Mouse (Mus musculus) adrenal gland, postnatal 10 days (tissue): ENCODE data around the gene Echdc3. TPM values are rescaled to one million over a fixed set of nuclear protein-coding genes. Genes with fewer than 3 reads are reported as not detected.

ENCODE experiments used
- DNase-seq: peaks from one replicate; pipeline ENCODE4 v3.0.0; 2021; ENCODE audit warnings: mixed read lengths
- total RNA-seq, 2 experiments: library from RNA; stranded (reverse); gene quantifications; 2 replicates each; pipeline ENCODE4 v1.2.3; 2021

Echdc3 gene
- total RNA-seq, 2 experiments from 2014 or later: 61.9 to 65.2 TPM

DNA sequence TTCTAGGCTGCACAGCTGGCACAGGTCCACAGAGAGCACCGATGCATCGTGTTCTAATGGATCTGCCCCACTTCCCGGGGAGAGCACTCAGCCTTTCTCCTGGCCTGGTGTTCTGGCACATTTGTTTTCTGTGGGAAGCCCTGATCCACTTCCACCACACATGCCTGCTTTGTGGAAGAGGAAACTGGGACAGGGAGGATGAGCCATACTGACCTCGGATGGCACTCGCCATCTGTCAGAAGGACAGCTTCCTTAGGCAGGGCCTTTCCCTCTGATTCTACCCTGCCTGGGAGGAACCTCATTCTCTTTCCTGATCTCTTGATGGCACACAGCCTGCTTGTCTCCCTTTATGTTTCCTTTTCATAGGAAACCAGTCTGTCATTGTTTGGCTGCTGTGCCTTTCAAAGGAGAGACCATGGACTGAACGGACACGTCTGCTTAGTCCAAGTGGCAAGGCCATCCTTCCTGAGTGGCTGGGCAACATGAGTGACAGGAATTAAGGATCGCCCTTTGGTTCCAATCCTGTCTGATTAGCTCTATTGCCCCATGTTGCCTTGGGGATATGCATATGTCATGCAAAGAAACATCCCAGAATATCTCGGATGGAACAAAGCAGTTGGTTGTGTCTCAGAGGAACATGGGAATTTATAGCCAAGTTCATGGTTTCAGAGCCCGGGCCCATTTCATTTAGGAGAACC lies 13.7 kb upstream of the Echdc3 start:
- DNase-seq: peak; percentile 35

- DNase-seq: peak; percentile 85
These were observed 7.4 kb upstream of the Echdc3 start for GRCm38 (mm10) chr2:6220141-6220805.

GRCm38 (mm10) chr2:6212327-6212723 lies 508 bp downstream of the Echdc3 start:
- no peak for DNase-seq

GRCm38 (mm10) chr2:6210840-6211239 lies 2.0 kb downstream of the Echdc3 start:
- DNase-seq: no peak

DNA sequence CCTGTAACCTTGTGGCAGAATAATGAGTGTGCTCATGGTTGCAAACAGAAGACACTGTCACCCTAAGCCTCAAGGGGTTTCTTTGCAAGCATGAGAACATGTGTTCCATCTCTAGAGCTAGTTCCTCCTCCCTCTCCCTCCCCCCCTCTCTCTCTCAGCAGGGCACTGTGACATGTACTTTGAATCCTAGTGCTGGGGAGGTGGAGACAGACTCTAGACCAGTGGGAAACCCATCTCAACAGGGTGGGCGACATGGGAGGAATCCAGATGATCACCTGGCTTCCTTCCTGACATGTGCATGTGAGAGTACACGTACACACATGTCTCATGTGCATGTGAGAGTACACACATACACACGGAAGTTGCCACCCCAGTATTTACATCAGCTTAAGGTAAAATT lies 3.1 kb downstream of the Echdc3 start:
- DNase-seq: no peak

DNA sequence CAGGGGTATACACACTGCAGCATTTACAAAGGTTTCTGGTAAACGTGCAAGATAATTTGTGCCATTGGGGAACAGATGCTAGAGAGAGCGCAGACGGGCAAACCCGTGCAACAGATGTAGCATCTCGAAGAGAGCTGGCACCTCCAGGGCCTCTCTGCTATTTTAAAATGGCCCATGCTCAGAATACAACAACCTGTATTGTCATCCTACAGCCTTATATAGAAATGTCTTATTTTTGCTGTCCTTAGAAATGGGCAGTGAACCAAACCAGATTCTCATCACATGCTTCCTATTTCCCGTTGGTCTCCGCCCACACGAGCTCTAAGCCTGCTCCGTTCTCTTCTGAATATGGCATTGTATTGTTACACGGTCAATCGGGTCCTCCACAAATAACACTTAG lies 3.7 kb downstream of the Echdc3 start:
- DNase-seq: no peak

DNA sequence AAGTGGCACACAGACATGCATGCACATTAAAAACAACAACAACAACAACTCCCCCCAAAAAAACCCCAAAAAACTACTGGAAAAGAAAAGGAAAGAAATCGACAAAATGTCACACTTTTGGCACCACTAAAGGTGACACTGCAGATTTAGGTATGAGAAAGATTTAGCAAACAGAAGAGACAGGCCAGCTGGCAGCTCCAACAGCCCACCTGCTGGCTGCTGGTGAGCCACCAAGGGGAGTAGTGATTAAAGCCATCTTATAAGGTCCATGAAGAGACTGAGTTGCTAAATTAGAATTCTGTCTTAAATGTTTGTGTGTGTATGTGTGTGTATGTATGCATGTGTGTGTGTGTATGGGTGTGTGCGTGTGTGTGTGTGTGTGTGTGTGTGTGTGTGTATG lies 5.1 kb downstream of the Echdc3 start:
- no peak for DNase-seq

GRCm38 (mm10) chr2:6196363-6196973 lies 16.4 kb downstream of the Echdc3 start:
- no peak for DNase-seq

GRCm38 (mm10) chr2:6195468-6196239 lies 17.2 kb downstream of the Echdc3 start:
- DNase-seq: peak; percentile 23

- DNase-seq: no peak
These were observed 18.3 kb downstream of the Echdc3 start for GRCm38 (mm10) chr2:6194497-6194896.

GRCm38 (mm10) chr2:6193591-6193973 lies 19.3 kb downstream of the Echdc3 start:
- DNase-seq: peak; percentile 25

DNA sequence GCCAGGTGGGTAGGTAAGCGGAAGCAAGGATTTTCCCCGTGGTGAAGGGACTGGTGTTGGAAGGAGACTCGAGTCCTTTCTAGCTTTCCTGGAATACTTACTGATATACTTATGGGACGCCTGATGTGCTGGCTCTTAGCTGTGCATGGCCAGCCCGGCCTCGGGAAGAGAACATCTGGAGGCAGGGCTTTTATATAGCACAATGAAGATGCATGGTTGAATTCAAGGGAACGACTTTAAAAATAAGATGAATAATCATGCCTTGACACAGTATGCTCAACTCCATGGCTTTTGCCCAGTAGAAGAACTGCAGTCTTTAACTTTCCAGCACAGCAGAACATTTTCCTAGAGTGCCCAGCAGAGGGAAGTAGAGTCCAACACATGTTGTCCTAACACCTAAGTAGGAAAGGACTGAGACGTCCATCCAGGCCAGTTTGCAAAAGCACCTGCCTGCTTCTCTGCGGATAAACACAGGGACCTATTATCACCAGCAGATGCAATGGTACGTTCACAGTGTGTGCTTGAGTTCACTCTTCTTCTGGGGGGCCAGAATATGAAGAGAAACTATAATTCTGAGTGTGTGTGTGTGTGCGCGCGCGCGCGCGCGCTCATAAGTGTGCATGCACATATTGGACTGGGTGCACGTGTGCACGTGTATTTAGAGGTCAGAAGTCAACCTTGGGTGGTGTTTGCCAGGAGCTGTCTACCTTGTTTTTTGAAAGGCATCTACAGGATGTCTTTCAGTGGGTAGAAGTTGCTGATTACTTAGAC lies 19.8 kb downstream of the Echdc3 start:
- peak; percentile 73 for DNase-seq

DNA sequence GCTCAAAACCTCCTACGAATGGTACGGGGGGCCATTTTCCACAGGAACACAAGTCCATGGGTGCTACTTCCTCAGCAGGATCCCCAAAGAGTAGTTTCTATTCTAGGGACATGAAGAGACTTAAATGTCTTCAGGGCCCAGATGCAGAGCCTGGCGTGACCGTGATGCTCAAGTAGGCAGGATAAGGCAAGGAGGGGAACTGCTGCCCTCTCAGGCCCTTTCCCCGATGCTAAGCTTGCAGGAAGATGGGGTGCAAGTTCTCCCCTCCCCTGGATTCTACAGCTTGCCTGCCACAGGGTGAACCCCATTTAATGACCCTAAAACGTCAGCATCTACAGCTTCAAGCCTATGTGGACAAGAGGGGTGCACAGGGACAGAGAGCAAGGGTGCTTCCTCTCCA lies 22.8 kb downstream of the Echdc3 start:
- no peak for DNase-seq

GRCm38 (mm10) chr2:6189675-6189998 lies 23.2 kb downstream of the Echdc3 start:
- DNase-seq: no peak

DNA sequence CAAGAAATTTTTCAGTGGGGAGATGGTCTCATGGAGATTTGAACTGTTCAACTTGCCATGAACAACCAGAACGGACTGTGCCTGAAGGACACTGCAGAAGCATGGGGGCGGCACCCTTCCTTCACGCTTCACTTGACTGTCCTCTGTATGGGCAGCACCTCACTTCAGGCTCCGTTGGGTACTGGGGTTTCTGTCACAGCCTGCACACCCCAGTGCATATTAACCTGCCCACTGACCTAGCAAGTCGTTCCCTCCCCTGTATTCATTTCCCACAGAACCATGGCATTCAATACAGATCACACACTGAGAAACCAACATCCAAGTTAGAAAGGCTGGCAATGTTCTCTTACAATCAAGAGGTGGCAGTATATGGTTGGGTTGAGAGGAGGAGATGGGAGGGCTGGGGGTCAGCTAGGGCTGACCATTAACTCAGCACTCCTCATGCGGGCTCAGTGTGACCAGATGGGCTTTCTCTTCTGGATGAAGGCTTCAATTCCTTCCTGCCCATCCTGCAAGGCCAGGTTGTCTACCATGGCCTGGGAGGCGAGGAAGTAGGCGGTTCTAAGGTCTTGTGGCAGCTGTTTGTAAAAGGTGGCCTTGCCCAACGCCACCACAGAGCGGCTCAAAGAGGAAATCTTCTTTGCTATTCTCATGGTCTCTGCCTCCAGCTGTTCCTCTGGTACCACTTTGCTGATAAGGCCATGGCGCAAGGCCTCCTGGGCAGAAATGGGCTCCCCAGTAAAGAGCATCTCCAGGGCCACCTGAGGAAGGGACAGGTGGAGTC lies 23.8 kb downstream of the Echdc3 start:
- no peak for DNase-seq

DNA sequence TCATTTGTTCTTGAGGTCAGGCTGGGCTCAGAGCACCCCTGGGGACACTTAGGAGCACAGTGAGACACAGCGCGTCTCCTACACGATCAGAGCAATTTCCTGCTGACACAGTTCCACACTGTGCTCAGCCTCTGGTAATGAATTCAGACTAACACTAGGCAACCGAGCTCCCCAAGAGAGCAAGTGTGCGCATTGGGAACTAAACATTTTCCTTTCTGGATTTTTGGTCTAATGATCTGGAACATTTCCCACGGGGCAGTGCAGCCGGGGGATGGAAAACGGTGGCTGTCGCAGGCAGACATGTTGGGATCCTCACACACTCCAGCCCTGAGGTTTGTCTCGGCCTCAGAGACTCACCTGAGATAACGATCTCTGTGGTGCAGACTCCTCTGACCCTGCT lies 25.4 kb downstream of the Echdc3 start:
- no peak for DNase-seq

GRCm38 (mm10) chr2:6186913-6187312 lies 25.9 kb downstream of the Echdc3 start:
- no peak for DNase-seq

- DNase-seq: no peak
These were observed 33.1 kb downstream of the Echdc3 start for GRCm38 (mm10) chr2:6179749-6180117.

- DNase-seq: no peak
These were observed 33.7 kb downstream of the Echdc3 start for GRCm38 (mm10) chr2:6178901-6179748.

DNA sequence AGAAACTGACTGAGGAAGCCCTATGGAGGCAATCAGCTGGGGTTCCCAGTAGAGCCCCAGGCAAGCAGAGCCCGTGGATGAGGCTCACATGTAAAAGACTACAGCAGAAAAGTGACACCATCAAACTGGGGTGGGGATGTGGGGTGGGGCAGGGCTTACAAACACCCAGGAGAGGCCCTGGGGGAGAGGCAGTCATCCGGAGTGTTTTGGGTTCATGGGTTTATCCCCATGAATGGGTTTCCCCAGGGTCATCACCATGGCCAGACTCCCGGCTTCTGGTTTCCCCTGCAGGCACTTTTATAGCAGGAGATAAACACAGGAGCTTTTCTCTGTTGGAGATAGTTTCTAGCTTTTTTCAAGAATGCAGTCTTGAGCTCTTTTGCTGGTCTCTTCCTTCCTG lies 39.8 kb downstream of the Echdc3 start:
- no peak for DNase-seq

DNA sequence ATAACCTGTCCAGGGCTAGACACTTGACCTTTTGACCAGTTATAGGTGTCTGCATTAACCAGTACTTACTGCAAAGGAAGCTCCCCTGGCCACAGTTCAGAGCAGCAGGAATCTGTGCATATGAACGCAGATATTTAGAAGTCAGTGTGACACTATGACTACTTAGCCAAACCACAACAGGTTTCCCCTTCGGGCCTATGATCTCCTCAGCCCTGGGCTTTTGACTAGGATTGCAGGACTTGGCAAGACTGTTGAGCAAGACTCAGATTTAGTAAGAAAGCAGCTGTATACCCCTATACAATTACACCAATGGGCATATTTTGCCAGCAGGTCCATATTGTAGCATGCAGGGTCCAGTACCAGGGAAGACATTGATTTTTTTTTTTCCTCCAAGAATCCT lies 44.3 kb downstream of the Echdc3 start:
- DNase-seq: no peak
